ENCODE assay signal across 8 mouse cellular contexts in genomic region chr10:86705318-86705921, GRCm38 (mm10). TPM values are rescaled to one million over a fixed set of nuclear protein-coding genes. Genes with fewer than 3 reads are reported as not detected.
DNase-seq lines count a peak whose midpoint lies in the region; ATAC-seq and TF ChIP-seq lines count a peak whose summit lies in the region.

Hsp90b1 (minus strand) TSS chr10:86705509.
Ttc41 (plus strand) TSS chr10:86705811.

- peak within 1 kb of the TSS; percentile 99 for H3K4me3 ChIP-seq in E14TG2a.4 (replicated peaks; ENCODE audit: low read length)
- H3K4me3 ChIP-seq in forebrain, embryonic 12.5 days (replicated peaks), result peak within 1 kb of the TSS; percentile 87
- H3K4me3 ChIP-seq in heart, postnatal 0 days (ENCODE audit: low read depth, low read length), result peak within 1 kb of the TSS; percentile 74
- H3K4me3 ChIP-seq in liver, embryonic 16.5 days (ENCODE audit: low read depth, low read length), result peak within 1 kb of the TSS; percentile 91
- peak within 1 kb of the TSS; percentile 94 for H3K4me3 ChIP-seq in neural tube, embryonic 13.5 days
- peak within 1 kb of the TSS; percentile 97 for H3K4me3 ChIP-seq in testis, adult 2 months (ENCODE audit: control insufficient read depth, low read depth, low read length)

- peak; percentile 97 for DNase-seq in c-Kit-positive CD71-positive TER-119-positive erythroid progenitor cells, embryonic 14.5 days (ENCODE audit: low spot score)
- peak; percentile 99 for DNase-seq in heart, postnatal 0 days (ENCODE audit: low spot score)
- peak; percentile 98 to 99 for DNase-seq in kidney, postnatal 4 days

- H3K4me1 ChIP-seq in E14TG2a.4 (replicated peaks; ENCODE audit: low read depth, low read length), result peaks cover 47% of the 10 kb centered on the region
- peaks cover 47% of the 10 kb centered on the region for H3K4me1 ChIP-seq in forebrain, embryonic 12.5 days
- H3K4me1 ChIP-seq in heart, postnatal 0 days (ENCODE audit: control insufficient read depth, insufficient read depth), result peaks cover 37% of the 10 kb centered on the region
- peaks cover 35% of the 10 kb centered on the region for H3K4me1 ChIP-seq in liver, embryonic 16.5 days (ENCODE audit: control insufficient read depth, low read depth, low read length)
- peaks cover 47% of the 10 kb centered on the region for H3K4me1 ChIP-seq in neural tube, embryonic 13.5 days (replicated peaks)
- H3K4me1 ChIP-seq in testis, adult 2 months (ENCODE audit: control insufficient read depth, insufficient read depth, low read length), result no peaks in the 10 kb centered on the region

- H3K36me3 ChIP-seq in E14TG2a.4 (ENCODE audit: insufficient read depth, low read length), result peaks cover 41% of the 10 kb centered on the region
- peaks cover 29% of the 10 kb centered on the region for H3K36me3 ChIP-seq in forebrain, embryonic 12.5 days (replicated peaks)
- H3K36me3 ChIP-seq in heart, postnatal 0 days (replicated peaks; ENCODE audit: control insufficient read depth, insufficient read depth, low read length), result peaks cover 25% of the 10 kb centered on the region
- peaks cover 21% of the 10 kb centered on the region for H3K36me3 ChIP-seq in liver, embryonic 16.5 days (ENCODE audit: control insufficient read depth, insufficient read depth)
- peaks cover 34% of the 10 kb centered on the region for H3K36me3 ChIP-seq in neural tube, embryonic 13.5 days
- peaks cover 8% of the 10 kb centered on the region for H3K36me3 ChIP-seq in testis, adult 2 months (ENCODE audit: control insufficient read depth, insufficient read depth, low read length)

- under 1% methylated on average over 51 of the region's 51 CpGs for WGBS in forebrain, embryonic 12.5 days
- WGBS in heart, postnatal 0 days, result under 1% methylated on average over 51 of the region's 51 CpGs
- under 1% methylated on average over 51 of the region's 51 CpGs for WGBS in liver, embryonic 16.5 days (ENCODE audit: insufficient replicate concordance)
- WGBS in neural tube, embryonic 13.5 days, result under 1% methylated on average over 51 of the region's 51 CpGs

- peak within 1 kb of the TSS; percentile 94 for H3K27ac ChIP-seq in forebrain, embryonic 12.5 days
- H3K27ac ChIP-seq in heart, postnatal 0 days (ENCODE audit: low read depth), result peak within 1 kb of the TSS; percentile 94
- H3K27ac ChIP-seq in liver, embryonic 16.5 days (ENCODE audit: low read length), result peak within 1 kb of the TSS; percentile 95
- peak within 1 kb of the TSS; percentile 95 for H3K27ac ChIP-seq in neural tube, embryonic 13.5 days (replicated peaks)
- H3K27ac ChIP-seq in testis, adult 2 months (ENCODE audit: control insufficient read depth, insufficient read depth, low read depth, low read length), result peak within 1 kb of the TSS; percentile 97

- peak within 1 kb of the TSS; percentile 88 for H3K4me2 ChIP-seq in forebrain, embryonic 12.5 days
- peak within 1 kb of the TSS; percentile 78 for H3K4me2 ChIP-seq in heart, postnatal 0 days (ENCODE audit: low read depth, low read length)
- peak within 1 kb of the TSS; percentile 85 for H3K4me2 ChIP-seq in liver, embryonic 16.5 days (ENCODE audit: low read depth, low read length)
- H3K4me2 ChIP-seq in neural tube, embryonic 13.5 days, result peak within 1 kb of the TSS; percentile 94

- peak within 1 kb of the TSS; percentile 87 for H3K9ac ChIP-seq in forebrain, embryonic 12.5 days
- peak within 1 kb of the TSS; percentile 68 for H3K9ac ChIP-seq in heart, postnatal 0 days (replicated peaks; ENCODE audit: low read depth, low read length)
- H3K9ac ChIP-seq in liver, embryonic 16.5 days (ENCODE audit: low read depth, low read length), result peak within 1 kb of the TSS; percentile 91
- peak within 1 kb of the TSS; percentile 94 for H3K9ac ChIP-seq in neural tube, embryonic 13.5 days

- H3K27me3 ChIP-seq in E14TG2a.4 (ENCODE audit: insufficient read depth, low read length), result no peaks in the 10 kb centered on the region
- no peaks in the 10 kb centered on the region for H3K27me3 ChIP-seq in forebrain, embryonic 12.5 days
- H3K27me3 ChIP-seq in heart, postnatal 0 days (ENCODE audit: control insufficient read depth, insufficient read depth, low read length), result no peaks in the 10 kb centered on the region
- H3K27me3 ChIP-seq in liver, embryonic 16.5 days (ENCODE audit: control insufficient read depth, insufficient read depth, low read depth, low read length), result no peaks in the 10 kb centered on the region
- no peaks in the 10 kb centered on the region for H3K27me3 ChIP-seq in neural tube, embryonic 13.5 days
- no peaks in the 10 kb centered on the region for H3K27me3 ChIP-seq in testis, adult 2 months (ENCODE audit: control insufficient read depth, insufficient read depth, low read length)

- peak; percentile 97 for TF ChIP-seq POLR2A in testis, adult 2 months (IDR thresholded peaks at IDR 0.05; ENCODE audit: control insufficient read depth, low read depth, low read length)

- TF ChIP-seq CTCF in E14TG2a.4 (conservative IDR thresholded peaks at IDR 0.05; ENCODE audit: low read length), result no peak
- no peak for TF ChIP-seq CTCF in heart, postnatal 0 days (IDR thresholded peaks at IDR 0.05; ENCODE audit: low read depth)
- TF ChIP-seq CTCF in testis, adult 2 months (IDR thresholded peaks at IDR 0.05; ENCODE audit: control insufficient read depth, insufficient read depth, insufficient replicate concordance, low read depth, low read length), result no peak

- TF ChIP-seq EP300 in heart, postnatal 0 days (IDR thresholded peaks at IDR 0.05; ENCODE audit: low read depth), result peak; percentile 96

- ATAC-seq in forebrain, embryonic 12.5 days (ENCODE audit: low FRiP score), result peak; percentile 98
- peak; percentile 96 for ATAC-seq in heart, postnatal 0 days (ENCODE audit: insufficient read depth, low read depth)
- ATAC-seq in liver, embryonic 16.5 days (ENCODE audit: low read depth), result peak; percentile 94
- peak; percentile 98 for ATAC-seq in neural tube, embryonic 13.5 days (ENCODE audit: low read depth)

- H3K9me3 ChIP-seq in E14TG2a.4 (ENCODE audit: low read length), result no peaks in the 10 kb centered on the region
- H3K9me3 ChIP-seq in forebrain, embryonic 12.5 days, result no peaks in the 10 kb centered on the region
- no peaks in the 10 kb centered on the region for H3K9me3 ChIP-seq in heart, postnatal 0 days (replicated peaks; ENCODE audit: control insufficient read depth, low read length)
- H3K9me3 ChIP-seq in liver, embryonic 16.5 days (replicated peaks; ENCODE audit: control insufficient read depth, low read length), result no peaks in the 10 kb centered on the region
- H3K9me3 ChIP-seq in neural tube, embryonic 13.5 days, result no peaks in the 10 kb centered on the region

RNA-seq across cellular contexts. Expression of gene Hsp90b1, which starts in this region (rescaled TPM):
- 468 and 481 TPM in 2 replicates for polyA plus RNA-seq in forebrain, embryonic 12.5 days (2016; fragmentation: Nextera tagmentation; extraction: Ambion mirVana)
- total RNA-seq in heart, postnatal 0 days (2014; rRNA removed; ENCODE audit: low replicate concordance), result 99.3 and 144 TPM in 2 replicates
- polyA plus RNA-seq in heart, postnatal 0 days (2015; fragmentation: Nextera tagmentation; extraction: Ambion mirVana), result 175 and 207 TPM in 2 replicates
- 301 and 321 TPM in 2 replicates for polyA plus RNA-seq in liver, embryonic 16.5 days (2015; fragmentation: Nextera tagmentation; extraction: Ambion mirVana)
- polyA plus RNA-seq in neural tube, embryonic 13.5 days (2015; fragmentation: Nextera tagmentation; extraction: Ambion mirVana), result 363 and 418 TPM in 2 replicates
- polyA plus RNA-seq in testis, adult 2 months (2012; rRNA removed), result 107 and 172 TPM in 2 replicates

RNA-seq across cellular contexts. Expression of gene Ttc41, which starts in this region (rescaled TPM):
- 2.9 and 3.0 TPM in 2 replicates for polyA plus RNA-seq in forebrain, embryonic 12.5 days (2016; fragmentation: Nextera tagmentation; extraction: Ambion mirVana)
- 1.1 and 4.5 TPM in 2 replicates for total RNA-seq in heart, postnatal 0 days (2014; rRNA removed; ENCODE audit: low replicate concordance)
- polyA plus RNA-seq in heart, postnatal 0 days (2015; fragmentation: Nextera tagmentation; extraction: Ambion mirVana), result 1.2 TPM in 2 replicates
- polyA plus RNA-seq in liver, embryonic 16.5 days (2015; fragmentation: Nextera tagmentation; extraction: Ambion mirVana), result 0.32 and 0.42 TPM in 2 replicates
- polyA plus RNA-seq in neural tube, embryonic 13.5 days (2015; fragmentation: Nextera tagmentation; extraction: Ambion mirVana), result 2.4 and 2.8 TPM in 2 replicates
- 30.1 and 32.0 TPM in 2 replicates for polyA plus RNA-seq in testis, adult 2 months (2012; rRNA removed)

Comparison
In these comparisons a context has a peak if more than half of its experiments do, and no peak if none do; other contexts are left out.
1. Peak in every context shown above with its lines: DNase-seq, ATAC-seq, H3K4me3 ChIP-seq and H3K27ac ChIP-seq.